Mouse (Mus musculus) gastrocnemius, adult 2 months (tissue): Measurements from ENCODE around the gene Efemp2. TPM values are rescaled to one million over a fixed set of nuclear protein-coding genes. Genes with fewer than 3 reads are reported as not detected.

Experiments used
- DNase-seq: peaks from one replicate; pipeline ENCODE4 v3.0.0; 2022
- H3K27ac ChIP-seq: fragments of 200-600 bp; 2 replicates; pipeline ENCODE4 v1.8.1; 2022; ENCODE audit warnings: mild to moderate bottlenecking
- H3K4me3 ChIP-seq: fragments of 200-600 bp; 2 replicates; pipeline ENCODE4 v1.8.1; 2022; ENCODE audit warnings: mild to moderate bottlenecking, moderate library complexity
- CTCF ChIP-seq: fragments of 200-600 bp; IDR thresholded peaks from 2 replicates; pipeline ENCODE4 v1.8.1; 2022; ENCODE audit warnings: antibody characterized with exemption, mild to moderate bottlenecking, moderate library complexity
- intact Hi-C: fragments of 180-260 bp; cut with DNase I; formaldehyde crosslinking; loops from one replicate; pipeline ENCODE4 v1.15.1; 2025
- total RNA-seq, 2 experiments: library from RNA; stranded (reverse); gene quantifications; 2 replicates each; pipeline ENCODE4 v1.2.3; 2021

Efemp2 gene
- total RNA-seq, 2 experiments from 2014 or later, result 3.4 to 6.6 TPM

- TF ChIP-seq CTCF, result no peak
- intact Hi-C loops, result no loop called here
- no peak for DNase-seq
- Histone ChIP-seq H3K4me3 (no peak overlapping the region), H3K27ac (peak overlapping the region; percentile 62)
These were observed 21.7 kb downstream of the Efemp2 start for GRCm38 (mm10) chr19:5495353-5496051.

- H3K4me3 ChIP-seq, result no peak overlapping the region
- DNase-seq, result no peak
- peak overlapping the region; percentile 62 for H3K27ac ChIP-seq
- no peak for TF ChIP-seq CTCF
- intact Hi-C loops, result no loop called here
These were observed 22.3 kb downstream of the Efemp2 start for GRCm38 (mm10) chr19:5496052-5496370.

DNA sequence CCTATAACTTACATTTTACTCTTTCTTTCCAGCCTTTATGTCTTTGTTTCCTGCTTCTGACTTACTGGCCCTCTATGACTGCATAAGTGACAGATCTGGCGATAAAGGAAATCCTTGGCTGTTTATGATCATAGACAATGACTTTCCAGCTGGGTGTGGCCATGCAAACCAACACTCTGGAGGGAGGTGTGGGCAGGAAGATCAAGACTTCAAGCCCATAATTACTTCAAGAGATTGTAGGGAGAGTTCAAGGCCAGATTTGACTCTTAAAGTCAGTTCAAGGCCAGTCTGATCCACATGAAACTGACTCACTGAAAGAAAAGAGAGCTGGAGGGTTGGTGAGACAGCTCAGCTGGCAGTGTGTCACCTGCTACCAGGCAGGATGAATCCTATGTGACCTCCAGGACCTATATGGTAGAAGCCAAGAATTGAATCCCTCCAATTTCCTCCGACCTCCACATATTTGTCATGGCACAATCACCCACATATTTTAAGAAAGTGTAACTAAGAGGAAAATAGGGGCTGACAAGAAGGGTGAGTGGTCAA, 26.6 kb downstream of the Efemp2 start:
- intact Hi-C loops, result no loop called here
- TF ChIP-seq CTCF, result no peak
- Histone ChIP-seq H3K27ac (no peak overlapping the region), H3K4me3 (no peak overlapping the region)
- no peak for DNase-seq

DNA sequence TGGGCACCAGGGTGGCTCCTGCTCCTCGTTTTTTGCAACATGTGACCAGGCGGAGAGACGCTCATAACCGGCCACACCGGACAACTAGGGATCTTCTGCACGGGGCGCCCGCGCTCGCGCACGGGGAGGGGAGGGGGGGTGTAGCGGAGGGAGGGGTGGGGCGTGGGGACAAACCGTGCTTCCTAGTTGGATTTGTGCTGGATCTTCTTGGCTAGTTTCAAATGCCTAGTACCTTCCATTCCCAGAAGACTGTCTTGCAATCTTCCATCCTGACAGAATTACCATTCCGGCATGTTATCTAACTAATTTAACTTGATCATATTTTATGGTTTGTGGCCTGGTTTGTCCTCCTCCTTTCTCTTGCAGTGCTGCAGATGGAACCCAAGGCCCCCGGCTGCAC, 29.9 kb downstream of the Efemp2 start, which contains the start of gene 1700020D05Rik:
1700020D05Rik (minus strand) TSS at position 101 of the 400 bp plus-strand sequence.
- no peak for TF ChIP-seq CTCF
- Histone ChIP-seq H3K4me3 (no peak within 1 kb of the TSS), H3K27ac (no peak within 1 kb of the TSS)
- DNase-seq, result no peak
- intact Hi-C loops, result no loop called here

- TF ChIP-seq CTCF, result peak; percentile 45
- peak within 1 kb of the TSS; percentile 89 for H3K27ac ChIP-seq
- peak within 1 kb of the TSS; percentile 93 for H3K4me3 ChIP-seq
- DNase-seq, result peak; percentile 99
- intact Hi-C loops, result loop anchor here (2.0 kb wide), 1 partner anchor 20 kb away; the partner anchor contains the start of gene Cfl1
These were observed 36.6 kb downstream of the Efemp2 start, which contains the start of gene Snx32 for GRCm38 (mm10) chr19:5510031-5511026. Gene Snx32 (minus strand): TSS chr19:5510538.

GRCm38 (mm10) chr19:5511074-5511632, 37.4 kb downstream of the Efemp2 start:
- intact Hi-C loops, result loop anchor here (2.0 kb wide), 1 partner anchor 20 kb away; the partner anchor contains the start of gene Cfl1
- peak overlapping the region; percentile 89 for H3K27ac ChIP-seq
- TF ChIP-seq CTCF, result no peak
- no peak for DNase-seq
- peak overlapping the region; percentile 93 for H3K4me3 ChIP-seq

- DNase-seq, result no peak
- intact Hi-C loops, result no loop called here
- TF ChIP-seq CTCF, result no peak
- peak overlapping the region; percentile 44 for H3K27ac ChIP-seq
- H3K4me3 ChIP-seq, result peak overlapping the region; percentile 35
These were observed 38.6 kb downstream of the Efemp2 start for GRCm38 (mm10) chr19:5512091-5513004.

- no peak for DNase-seq
- intact Hi-C loops, result no loop called here
- no peak overlapping the region for H3K27ac ChIP-seq
- TF ChIP-seq CTCF, result no peak
- H3K4me3 ChIP-seq, result no peak overlapping the region
These were observed 39.2 kb downstream of the Efemp2 start for GRCm38 (mm10) chr19:5513005-5513349.

- no peak overlapping the region for H3K4me3 ChIP-seq
- no peak overlapping the region for H3K27ac ChIP-seq
- no peak for DNase-seq
- intact Hi-C loops, result no loop called here
- no peak; the same call in 1 of the 2 replicates for TF ChIP-seq CTCF
These were observed 42.4 kb downstream of the Efemp2 start for GRCm38 (mm10) chr19:5515840-5516777.

DNA sequence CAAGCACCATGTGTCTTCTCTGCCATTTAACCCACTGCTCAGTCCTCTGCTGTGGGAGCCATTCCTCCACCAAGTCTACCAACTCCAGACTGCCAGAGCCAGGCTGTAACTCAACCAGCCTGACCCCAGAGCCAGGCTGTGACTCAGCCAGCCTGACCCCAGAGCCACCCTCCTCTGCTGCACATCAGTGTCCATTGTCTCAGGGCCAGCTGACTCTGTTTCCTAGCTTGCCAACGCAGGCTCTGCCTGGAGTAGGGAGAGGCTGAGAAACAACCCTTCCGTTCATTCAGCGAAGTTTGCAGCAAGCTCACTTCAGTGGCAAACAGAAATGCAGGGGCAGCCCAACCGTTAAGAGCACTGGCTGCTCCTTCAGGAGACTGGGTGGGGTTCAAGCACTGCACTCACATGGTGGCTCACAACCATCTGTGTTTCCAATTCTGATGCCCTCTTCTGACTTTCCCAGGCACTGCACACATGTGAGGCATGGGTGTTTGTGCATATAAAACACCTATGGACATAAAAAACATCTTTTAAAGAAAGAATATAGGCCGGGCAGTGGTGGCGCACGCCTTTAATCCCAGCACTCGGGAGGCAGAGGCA, 43.3 kb downstream of the Efemp2 start:
- intact Hi-C loops, result no loop called here
- H3K4me3 ChIP-seq, result no peak overlapping the region
- TF ChIP-seq CTCF, result peak; percentile 7; the same call in 1 of the 2 replicates

More for the DNA sequence above, 43.3 kb downstream of the Efemp2 start:
- no peak overlapping the region for H3K27ac ChIP-seq
- DNase-seq, result no peak
